Mouse (Mus musculus): ENCODE results near the gene 4930503B20Rik. TPM values are rescaled to one million over a fixed set of nuclear protein-coding genes. Genes with fewer than 3 reads are reported as not detected.

Gene 4930503B20Rik
- polyA plus RNA-seq, 1 experiment from 2014 or later = not detected

DNA sequence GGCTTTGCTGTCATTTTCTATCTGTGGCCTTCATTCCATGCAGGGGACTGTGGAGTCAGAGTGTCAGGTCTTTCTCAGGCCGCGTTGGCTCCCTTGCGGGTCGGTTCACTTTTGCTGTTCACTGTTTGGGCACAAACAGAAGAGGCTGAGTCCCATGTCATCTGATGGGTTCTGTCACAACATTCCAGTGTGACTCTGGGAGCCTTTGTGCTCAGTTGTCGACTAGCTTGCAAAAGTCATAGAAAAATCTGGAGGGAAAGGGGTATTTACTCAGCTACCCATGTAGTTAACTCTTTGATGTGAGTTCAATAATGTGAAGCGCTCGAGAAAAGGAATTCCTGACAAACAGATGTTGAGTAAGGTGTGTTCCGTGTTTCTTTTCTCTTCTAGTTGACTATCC is 54.7 kb downstream of the 4930503B20Rik start:
- 71% methylated on average over 8 of the region's 8 CpGs for WGBS
- ATAC-seq = no peak

GRCm38 (mm10) chr3:146595440-146595839 is 55.7 kb downstream of the 4930503B20Rik start:
- H3K4me3 ChIP-seq (replicated peaks; ENCODE audit: low read length) = no peak overlapping the region
- no peak for ATAC-seq
- H3K4me2 ChIP-seq (ENCODE audit: low read length) = no peak overlapping the region
- H3K9ac ChIP-seq (replicated peaks; ENCODE audit: low read depth, low read length) = no peak overlapping the region
- H3K27ac ChIP-seq (ENCODE audit: low read length) = no peak overlapping the region
- no peaks in the 10 kb centered on the region for H3K4me1 ChIP-seq (replicated peaks; ENCODE audit: control insufficient read depth, insufficient read depth, low read length)
- no peaks in the 10 kb centered on the region for H3K9me3 ChIP-seq (ENCODE audit: control insufficient read depth, low read length)
- no peaks in the 10 kb centered on the region for H3K36me3 ChIP-seq (ENCODE audit: control insufficient read depth, insufficient read depth)
- H3K27me3 ChIP-seq (replicated peaks; ENCODE audit: control insufficient read depth, insufficient read depth, low read length) = no peaks in the 10 kb centered on the region
- 91% methylated on average over 6 of the region's 6 CpGs for WGBS

More for the DNA sequence above, 54.7 kb downstream of the 4930503B20Rik start:
- H3K4me2 ChIP-seq (ENCODE audit: low read length) = no peak overlapping the region
- no peaks in the 10 kb centered on the region for H3K27me3 ChIP-seq (replicated peaks; ENCODE audit: control insufficient read depth, insufficient read depth, low read length)
- H3K4me3 ChIP-seq (replicated peaks; ENCODE audit: low read length) = no peak overlapping the region
- no peaks in the 10 kb centered on the region for H3K4me1 ChIP-seq (replicated peaks; ENCODE audit: control insufficient read depth, insufficient read depth, low read length)
- no peaks in the 10 kb centered on the region for H3K9me3 ChIP-seq (ENCODE audit: control insufficient read depth, low read length)
- no peak overlapping the region for H3K27ac ChIP-seq (ENCODE audit: low read length)
- H3K9ac ChIP-seq (replicated peaks; ENCODE audit: low read depth, low read length) = no peak overlapping the region
- H3K36me3 ChIP-seq (ENCODE audit: control insufficient read depth, insufficient read depth) = no peaks in the 10 kb centered on the region

Other genes starting within 250 kb of the 4930503B20Rik start
- 22.5 and 26.1 TPM in 2 replicates for gene Ssx2ip, start 246.7 kb downstream of the 4930503B20Rik start, polyA plus RNA-seq (2015; fragmentation: Nextera tagmentation; extraction: Ambion mirVana)
- gene Ctbs, start 201.5 kb downstream of the 4930503B20Rik start, polyA plus RNA-seq (2015; fragmentation: Nextera tagmentation; extraction: Ambion mirVana) = 4.0 and 4.2 TPM in 2 replicates
- gene Spata1, start 151.6 kb downstream of the 4930503B20Rik start, polyA plus RNA-seq (2015; fragmentation: Nextera tagmentation; extraction: Ambion mirVana) = 4.0 and 7.4 TPM in 2 replicates
- 318 and 371 TPM in 2 replicates for gene Gng5, start 151.5 kb downstream of the 4930503B20Rik start, polyA plus RNA-seq (2015; fragmentation: Nextera tagmentation; extraction: Ambion mirVana)
- 47.0 and 58.0 TPM in 2 replicates for gene Rpf1, start 129.9 kb downstream of the 4930503B20Rik start, polyA plus RNA-seq (2015; fragmentation: Nextera tagmentation; extraction: Ambion mirVana)
- gene Uox, start 80.9 kb downstream of the 4930503B20Rik start, polyA plus RNA-seq (2015; fragmentation: Nextera tagmentation; extraction: Ambion mirVana) = not detected in 2 replicates
- gene Dnase2b, start 35.7 kb downstream of the 4930503B20Rik start, polyA plus RNA-seq (2015; fragmentation: Nextera tagmentation; extraction: Ambion mirVana) = not detected in 2 replicates
- gene Samd13, start 34.3 kb upstream of the 4930503B20Rik start, polyA plus RNA-seq (2015; fragmentation: Nextera tagmentation; extraction: Ambion mirVana) = 0.63 and 0.83 TPM in 2 replicates
- 190 and 195 TPM in 2 replicates for gene Prkacb, start 161.7 kb upstream of the 4930503B20Rik start, polyA plus RNA-seq (2015; fragmentation: Nextera tagmentation; extraction: Ambion mirVana)
- gene Ttll7, start 201.1 kb upstream of the 4930503B20Rik start, polyA plus RNA-seq (2015; fragmentation: Nextera tagmentation; extraction: Ambion mirVana) = 7.3 and 8.4 TPM in 2 replicates